Mouse (Mus musculus): ENCODE data around the gene Cdkl5. TPM values are rescaled to one million over a fixed set of nuclear protein-coding genes. Genes with fewer than 3 reads are reported as not detected.

The Cdkl5 gene
- polyA plus RNA-seq, 1 experiment: 7.8 TPM

GRCm38 (mm10) chrX:160990276-160990675, 4.2 kb downstream of the Cdkl5 start:
- TF ChIP-seq EP300 (IDR thresholded peaks at IDR 0.05; ENCODE audit: insufficient read depth, low read depth, low read length) (no peak), CTCF (IDR thresholded peaks at IDR 0.05; ENCODE audit: low read depth, low read length) (no peak), POLR2A (IDR thresholded peaks at IDR 0.05; ENCODE audit: insufficient read depth, low read length) (no peak)
- Histone ChIP-seq H3K4me1 (ENCODE audit: control insufficient read depth, insufficient read depth, low read length) (no peaks in the 10 kb centered on the region), H3K4me3 (ENCODE audit: low read depth, low read length) (no peak overlapping the region), H3K27ac (ENCODE audit: insufficient read depth, low read length) (no peak overlapping the region), H3K36me3 (ENCODE audit: control insufficient read depth, insufficient read depth, low read length, poor library complexity, severe bottlenecking) (no peaks in the 10 kb centered on the region), H3K9ac (ENCODE audit: low read depth, poor library complexity, severe bottlenecking) (no peak overlapping the region), H3K9me3 (replicated peaks; ENCODE audit: control insufficient read depth, insufficient read depth, low read length, poor library complexity, severe bottlenecking) (no peaks in the 10 kb centered on the region), H3K27me3 (ENCODE audit: control insufficient read depth, insufficient read depth, low read length, poor library complexity, severe bottlenecking) (no peaks in the 10 kb centered on the region)

GRCm38 (mm10) chrX:160977919-160978318, 16.6 kb downstream of the Cdkl5 start:
- Histone ChIP-seq H3K9ac (ENCODE audit: low read depth, poor library complexity, severe bottlenecking) (no peak overlapping the region), H3K27ac (ENCODE audit: insufficient read depth, low read length) (no peak overlapping the region), H3K9me3 (replicated peaks; ENCODE audit: control insufficient read depth, insufficient read depth, low read length, poor library complexity, severe bottlenecking) (no peaks in the 10 kb centered on the region), H3K4me3 (ENCODE audit: low read depth, low read length) (no peak overlapping the region), H3K27me3 (ENCODE audit: control insufficient read depth, insufficient read depth, low read length, poor library complexity, severe bottlenecking) (no peaks in the 10 kb centered on the region), H3K36me3 (ENCODE audit: control insufficient read depth, insufficient read depth, low read length, poor library complexity, severe bottlenecking) (no peaks in the 10 kb centered on the region), H3K4me1 (ENCODE audit: control insufficient read depth, insufficient read depth, low read length) (no peaks in the 10 kb centered on the region)
- TF ChIP-seq EP300 (IDR thresholded peaks at IDR 0.05; ENCODE audit: insufficient read depth, low read depth, low read length) (no peak), CTCF (IDR thresholded peaks at IDR 0.05; ENCODE audit: low read depth, low read length) (no peak), POLR2A (IDR thresholded peaks at IDR 0.05; ENCODE audit: insufficient read depth, low read length) (no peak)

- Histone ChIP-seq H3K4me3 (ENCODE audit: low read depth, low read length) (no peak overlapping the region), H3K36me3 (ENCODE audit: control insufficient read depth, insufficient read depth, low read length, poor library complexity, severe bottlenecking) (no peaks in the 10 kb centered on the region), H3K27ac (ENCODE audit: insufficient read depth, low read length) (no peak overlapping the region), H3K27me3 (ENCODE audit: control insufficient read depth, insufficient read depth, low read length, poor library complexity, severe bottlenecking) (no peaks in the 10 kb centered on the region), H3K9me3 (replicated peaks; ENCODE audit: control insufficient read depth, insufficient read depth, low read length, poor library complexity, severe bottlenecking) (no peaks in the 10 kb centered on the region), H3K4me1 (ENCODE audit: control insufficient read depth, insufficient read depth, low read length) (no peaks in the 10 kb centered on the region), H3K9ac (ENCODE audit: low read depth, poor library complexity, severe bottlenecking) (no peak overlapping the region)
- no peak for TF ChIP-seq CTCF (IDR thresholded peaks at IDR 0.05; ENCODE audit: low read depth, low read length)
- TF ChIP-seq POLR2A (IDR thresholded peaks at IDR 0.05; ENCODE audit: insufficient read depth, low read length): no peak
- TF ChIP-seq EP300 (IDR thresholded peaks at IDR 0.05; ENCODE audit: insufficient read depth, low read depth, low read length): no peak
These were observed 22.4 kb downstream of the Cdkl5 start for GRCm38 (mm10) chrX:160971991-160972545.

- TF ChIP-seq CTCF (IDR thresholded peaks at IDR 0.05; ENCODE audit: low read depth, low read length): no peak
- TF ChIP-seq EP300 (IDR thresholded peaks at IDR 0.05; ENCODE audit: insufficient read depth, low read depth, low read length): no peak
- no peak for TF ChIP-seq POLR2A (IDR thresholded peaks at IDR 0.05; ENCODE audit: insufficient read depth, low read length)
- Histone ChIP-seq H3K4me3 (ENCODE audit: low read depth, low read length) (no peak overlapping the region), H3K9ac (ENCODE audit: low read depth, poor library complexity, severe bottlenecking) (no peak overlapping the region), H3K27ac (ENCODE audit: insufficient read depth, low read length) (no peak overlapping the region), H3K27me3 (ENCODE audit: control insufficient read depth, insufficient read depth, low read length, poor library complexity, severe bottlenecking) (no peaks in the 10 kb centered on the region), H3K36me3 (ENCODE audit: control insufficient read depth, insufficient read depth, low read length, poor library complexity, severe bottlenecking) (no peaks in the 10 kb centered on the region), H3K4me1 (ENCODE audit: control insufficient read depth, insufficient read depth, low read length) (no peaks in the 10 kb centered on the region), H3K9me3 (replicated peaks; ENCODE audit: control insufficient read depth, insufficient read depth, low read length, poor library complexity, severe bottlenecking) (no peaks in the 10 kb centered on the region)
These were observed 35.8 kb downstream of the Cdkl5 start for GRCm38 (mm10) chrX:160958593-160959131.

- Histone ChIP-seq H3K27ac (ENCODE audit: insufficient read depth, low read length) (no peak overlapping the region), H3K4me1 (ENCODE audit: control insufficient read depth, insufficient read depth, low read length) (no peaks in the 10 kb centered on the region), H3K36me3 (ENCODE audit: control insufficient read depth, insufficient read depth, low read length, poor library complexity, severe bottlenecking) (no peaks in the 10 kb centered on the region), H3K9me3 (replicated peaks; ENCODE audit: control insufficient read depth, insufficient read depth, low read length, poor library complexity, severe bottlenecking) (no peaks in the 10 kb centered on the region), H3K27me3 (ENCODE audit: control insufficient read depth, insufficient read depth, low read length, poor library complexity, severe bottlenecking) (no peaks in the 10 kb centered on the region), H3K9ac (ENCODE audit: low read depth, poor library complexity, severe bottlenecking) (no peak overlapping the region), H3K4me3 (ENCODE audit: low read depth, low read length) (no peak overlapping the region)
- TF ChIP-seq EP300 (IDR thresholded peaks at IDR 0.05; ENCODE audit: insufficient read depth, low read depth, low read length) (no peak), CTCF (IDR thresholded peaks at IDR 0.05; ENCODE audit: low read depth, low read length) (no peak), POLR2A (IDR thresholded peaks at IDR 0.05; ENCODE audit: insufficient read depth, low read length) (no peak)
These were observed 44.9 kb downstream of the Cdkl5 start for GRCm38 (mm10) chrX:160949583-160949982.

GRCm38 (mm10) chrX:160944722-160945121, 49.8 kb downstream of the Cdkl5 start:
- Histone ChIP-seq H3K9me3 (replicated peaks; ENCODE audit: control insufficient read depth, insufficient read depth, low read length, poor library complexity, severe bottlenecking) (no peaks in the 10 kb centered on the region), H3K27me3 (ENCODE audit: control insufficient read depth, insufficient read depth, low read length, poor library complexity, severe bottlenecking) (no peaks in the 10 kb centered on the region), H3K4me1 (ENCODE audit: control insufficient read depth, insufficient read depth, low read length) (no peaks in the 10 kb centered on the region), H3K4me3 (ENCODE audit: low read depth, low read length) (no peak overlapping the region), H3K36me3 (ENCODE audit: control insufficient read depth, insufficient read depth, low read length, poor library complexity, severe bottlenecking) (no peaks in the 10 kb centered on the region), H3K9ac (ENCODE audit: low read depth, poor library complexity, severe bottlenecking) (no peak overlapping the region), H3K27ac (ENCODE audit: insufficient read depth, low read length) (no peak overlapping the region)
- TF ChIP-seq CTCF (IDR thresholded peaks at IDR 0.05; ENCODE audit: low read depth, low read length) (no peak), POLR2A (IDR thresholded peaks at IDR 0.05; ENCODE audit: insufficient read depth, low read length) (no peak), EP300 (IDR thresholded peaks at IDR 0.05; ENCODE audit: insufficient read depth, low read depth, low read length) (no peak)
